Mouse (Mus musculus): ENCODE data around the gene Prkag2. TPM values are rescaled to one million over a fixed set of nuclear protein-coding genes. Genes with fewer than 3 reads are reported as not detected.

Prkag2 gene
- polyA plus RNA-seq (2017; shearing (Covaris generic)): 10 to 100 TPM; 18.9 to 27.2 (median 22.3) TPM

DNA sequence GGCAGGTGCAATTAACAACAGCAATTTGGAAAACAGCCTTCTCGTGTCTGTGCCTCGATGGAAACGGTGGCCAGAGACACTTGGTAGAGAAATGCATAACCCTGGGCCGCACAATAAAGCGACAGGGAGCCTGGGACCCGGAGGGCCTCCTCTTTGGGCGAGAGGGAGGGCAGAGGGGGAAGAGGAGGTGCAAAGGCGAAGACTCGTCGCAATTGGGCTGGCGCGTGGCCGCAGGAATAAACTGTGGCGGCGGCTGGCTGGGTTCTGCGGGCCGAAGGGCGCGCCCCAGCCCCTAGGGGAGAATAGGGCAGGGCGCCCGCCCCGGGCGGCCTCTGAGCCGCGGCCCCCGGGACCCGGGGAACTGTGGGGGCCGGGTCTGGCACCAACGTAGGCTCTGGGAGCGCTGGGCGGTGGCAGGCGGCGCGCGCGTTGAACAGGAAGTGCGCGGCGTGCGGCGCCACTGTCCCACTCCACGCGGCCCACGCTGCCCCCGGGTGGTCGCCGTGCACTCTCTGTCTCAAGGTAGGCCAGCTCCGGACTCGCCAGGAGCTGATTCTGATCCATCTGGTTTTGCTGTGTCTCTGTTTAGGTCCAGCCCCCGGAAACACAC, at the start of gene Prkag2:
TSS of gene Prkag2 (minus strand) at position 127 of the 610 bp plus-strand sequence.
- ATAC-seq: peak; percentile 77

DNA sequence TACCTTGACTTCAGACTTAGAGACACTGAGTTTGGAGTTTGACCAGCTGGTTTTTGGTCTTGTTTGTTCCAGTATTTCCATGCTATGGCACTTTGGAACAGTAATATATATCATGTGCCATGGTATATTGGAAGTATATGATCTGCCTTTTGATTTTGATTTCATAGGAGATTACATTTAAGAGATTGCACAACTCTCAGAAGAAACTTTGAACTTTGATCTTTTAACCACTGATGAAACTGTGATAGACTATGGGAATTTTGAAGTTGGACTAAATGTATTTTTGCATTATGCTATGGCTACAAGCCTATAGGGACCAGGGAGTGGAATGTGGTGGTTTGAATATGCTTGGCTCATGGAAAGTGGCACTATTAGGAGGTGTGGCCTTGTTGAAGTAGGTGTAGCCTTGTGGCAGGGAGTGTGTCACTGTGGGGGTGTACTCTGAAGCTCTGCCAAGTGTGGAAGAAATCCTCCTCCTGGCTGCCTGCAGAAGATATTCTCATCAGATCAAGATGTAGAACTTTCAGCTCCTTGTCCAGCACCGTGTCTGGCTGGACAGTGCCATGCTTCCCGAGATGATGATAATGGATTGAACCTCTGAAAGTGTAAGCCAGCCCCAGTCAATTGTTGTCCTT, 49.0 kb upstream of the Prkag2 start:
- no peak for ATAC-seq

DNA sequence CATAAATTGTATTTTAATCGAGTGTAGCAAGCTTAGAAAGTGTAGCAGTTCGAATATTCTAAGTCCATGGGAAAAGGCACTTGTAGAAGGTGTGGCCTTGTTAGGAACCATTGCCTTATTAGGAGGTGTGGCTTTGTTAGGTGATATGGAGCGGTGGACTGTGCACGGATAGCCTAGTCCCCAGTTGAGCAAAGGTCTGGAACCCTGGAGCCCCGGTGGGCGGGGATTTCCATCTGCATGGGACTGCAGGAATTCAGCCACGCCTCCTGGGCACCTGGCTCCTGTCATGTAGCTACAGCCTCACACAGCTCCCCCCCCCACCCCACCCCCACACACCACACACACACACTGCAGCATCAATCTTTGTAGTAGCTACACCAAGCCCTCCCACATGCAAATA, 46.3 kb upstream of the Prkag2 start:
- ATAC-seq: no peak

DNA sequence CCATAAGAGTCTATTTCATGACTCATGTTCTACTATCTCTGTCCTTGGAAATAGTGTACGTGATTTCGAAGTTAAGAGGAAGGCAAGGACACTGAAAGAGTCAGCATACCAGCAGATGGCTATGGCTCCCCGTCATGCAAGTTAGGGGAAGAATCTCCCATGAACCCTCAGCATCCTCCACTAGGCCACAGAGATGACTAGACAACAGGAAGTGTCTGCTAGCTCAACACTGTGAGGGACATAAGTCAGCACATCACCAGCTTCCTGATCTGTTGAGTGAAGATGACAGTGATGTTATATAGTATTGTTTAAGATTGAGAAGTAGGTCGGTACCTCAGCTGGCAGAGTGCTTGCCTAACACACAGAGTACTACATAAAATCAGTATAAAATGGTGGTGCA, 27.4 kb upstream of the Prkag2 start:
- peak; percentile 41 for ATAC-seq

DNA sequence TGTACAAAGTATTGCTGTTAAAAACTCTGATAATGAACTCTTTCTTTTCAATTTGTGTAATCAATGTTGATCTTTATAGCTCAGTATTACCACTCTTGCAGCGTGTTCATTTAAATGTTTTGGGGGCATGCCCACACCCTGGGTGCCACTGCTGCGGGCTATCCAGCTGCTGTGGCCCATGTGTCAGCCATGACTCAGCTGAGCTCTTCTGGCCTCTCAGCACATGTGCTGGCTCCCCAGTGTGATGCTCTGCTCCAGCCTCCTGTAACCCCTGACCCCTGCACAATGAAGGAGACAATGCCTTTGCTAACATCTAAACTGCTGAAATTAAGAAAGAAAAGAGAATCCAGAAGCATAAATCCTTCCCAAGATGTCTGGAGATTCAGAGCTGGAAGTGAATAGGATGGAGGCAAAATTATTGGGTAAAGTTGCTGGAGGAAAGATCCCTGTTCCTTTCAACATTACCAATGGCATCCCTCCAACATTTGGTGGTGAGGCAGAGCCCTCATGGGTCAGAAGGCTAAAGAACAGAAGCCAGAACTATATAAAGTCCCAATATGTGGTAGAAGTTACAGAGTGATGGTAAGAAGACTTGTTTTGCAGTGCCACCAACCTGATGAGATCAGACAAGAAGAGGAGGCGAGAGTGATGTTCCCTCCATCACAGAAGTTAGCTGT, 25.6 kb upstream of the Prkag2 start:
- no peak for ATAC-seq

DNA sequence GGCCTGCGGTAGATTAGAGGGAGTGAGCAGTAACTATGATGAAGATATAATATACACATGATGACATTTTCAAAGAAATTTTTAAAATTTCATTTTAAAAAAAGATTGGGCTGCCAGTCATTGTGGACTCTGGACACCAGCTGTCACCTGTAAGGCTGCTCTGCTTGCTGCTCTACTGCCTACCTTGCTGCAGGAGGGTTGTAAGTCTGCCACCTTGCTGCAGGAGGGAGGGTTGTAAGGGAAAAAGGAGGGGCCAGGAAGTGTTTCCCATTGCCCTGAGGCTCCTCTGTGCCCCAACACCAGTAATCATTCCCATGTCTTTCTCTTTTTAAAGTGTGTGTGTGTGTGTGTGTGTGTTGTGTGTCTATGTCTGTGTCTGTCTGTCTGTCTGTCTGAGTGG, 22.1 kb upstream of the Prkag2 start:
- no peak for ATAC-seq

DNA sequence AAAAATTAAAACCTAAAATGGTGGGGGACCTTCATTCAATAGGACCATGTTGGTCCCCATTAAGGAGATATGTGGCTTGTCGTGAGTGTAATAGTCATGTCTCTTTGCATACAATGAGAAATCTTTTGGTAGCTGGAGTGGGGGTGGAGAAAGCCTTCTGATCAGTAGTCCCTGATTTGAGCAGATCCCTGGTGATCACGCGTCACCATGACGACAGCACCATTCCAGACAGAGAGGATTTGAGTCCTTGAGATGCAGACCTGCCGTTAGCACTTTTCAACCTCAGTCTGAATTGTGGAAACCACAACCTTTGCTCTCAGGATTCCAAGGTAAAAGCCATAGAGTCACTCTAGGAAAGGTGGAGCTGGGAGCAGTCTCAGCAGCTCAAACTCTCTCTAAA, 18.7 kb upstream of the Prkag2 start:
- no peak for ATAC-seq

DNA sequence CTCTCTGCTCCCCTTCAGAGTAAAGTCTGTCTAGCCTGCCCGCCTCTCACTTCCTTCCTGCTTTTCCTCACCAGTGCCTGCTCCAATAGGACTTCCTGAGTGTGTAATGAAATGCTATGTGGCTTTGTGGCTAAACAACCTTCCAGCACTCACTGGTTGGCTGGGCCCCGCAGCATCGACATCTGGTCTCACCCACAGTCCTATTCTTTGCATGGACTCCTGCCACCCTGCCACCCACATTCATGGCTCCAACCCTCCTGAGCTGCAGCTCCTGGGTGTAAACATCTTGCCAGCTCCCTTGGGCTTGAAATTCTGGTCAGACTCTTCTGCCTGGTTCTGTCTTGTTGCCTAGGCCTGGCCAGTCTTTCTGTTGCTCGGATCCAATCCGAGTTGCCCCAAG, 15.6 kb upstream of the Prkag2 start:
- no peak for ATAC-seq

DNA sequence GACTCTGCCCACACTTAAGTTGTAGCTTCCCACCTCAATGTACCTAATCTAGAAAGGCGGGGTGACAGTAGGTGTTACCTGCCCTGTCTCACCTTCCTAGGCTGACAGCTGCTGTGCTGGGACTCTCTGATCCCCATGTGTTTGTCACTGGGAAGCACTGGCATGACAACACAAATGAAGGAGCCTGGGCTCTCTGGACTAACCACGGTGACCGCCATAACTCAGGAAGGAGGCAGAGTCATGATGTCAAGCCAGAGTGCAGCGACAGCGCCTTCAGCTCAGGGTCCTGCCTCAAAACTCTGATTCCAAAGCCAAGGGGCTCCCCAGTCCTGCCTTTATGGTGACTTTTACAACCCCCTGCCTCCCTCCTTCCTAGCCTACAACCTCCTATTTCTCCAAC, 14.8 kb upstream of the Prkag2 start:
- ATAC-seq: no peak

DNA sequence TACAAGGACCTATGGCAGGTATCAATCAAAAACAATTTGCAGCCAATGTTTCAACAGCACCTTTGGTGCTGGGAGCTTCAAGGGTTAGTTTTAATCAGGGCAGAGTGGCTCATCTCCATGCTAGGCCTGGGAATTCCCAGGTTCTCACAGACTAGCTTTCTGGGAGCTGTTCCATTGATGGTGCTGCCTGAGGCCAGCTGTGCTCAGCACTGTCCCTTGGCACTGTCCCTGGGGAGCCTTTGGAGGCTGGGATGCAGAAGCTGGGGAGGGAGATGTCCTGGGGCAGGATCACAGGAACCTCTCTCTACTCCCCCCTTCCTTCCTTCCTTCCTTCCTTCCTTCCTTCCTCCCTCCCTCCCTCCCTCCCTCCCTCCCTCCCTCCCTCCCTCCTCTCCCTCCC, 13.7 kb upstream of the Prkag2 start:
- no peak for ATAC-seq

DNA sequence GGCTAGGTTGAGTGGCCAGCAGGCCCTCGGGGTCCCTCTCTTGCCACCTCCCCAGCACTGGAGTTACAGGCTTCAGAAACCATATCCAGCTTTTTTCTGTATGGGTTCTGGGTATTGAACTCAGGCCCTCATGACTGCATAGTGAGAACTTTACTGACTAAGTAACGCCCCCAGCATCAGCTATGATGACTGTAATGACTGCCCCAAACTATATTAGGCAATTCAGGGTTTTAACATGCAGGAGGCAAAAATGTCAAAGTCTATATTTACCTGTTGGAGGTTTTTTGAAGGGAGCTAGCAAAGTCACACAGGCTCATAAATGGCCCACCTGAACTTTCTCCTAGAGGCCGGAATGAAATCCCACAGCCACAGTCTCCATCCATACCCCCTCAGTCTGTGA, 9.9 kb upstream of the Prkag2 start:
- ATAC-seq: no peak

DNA sequence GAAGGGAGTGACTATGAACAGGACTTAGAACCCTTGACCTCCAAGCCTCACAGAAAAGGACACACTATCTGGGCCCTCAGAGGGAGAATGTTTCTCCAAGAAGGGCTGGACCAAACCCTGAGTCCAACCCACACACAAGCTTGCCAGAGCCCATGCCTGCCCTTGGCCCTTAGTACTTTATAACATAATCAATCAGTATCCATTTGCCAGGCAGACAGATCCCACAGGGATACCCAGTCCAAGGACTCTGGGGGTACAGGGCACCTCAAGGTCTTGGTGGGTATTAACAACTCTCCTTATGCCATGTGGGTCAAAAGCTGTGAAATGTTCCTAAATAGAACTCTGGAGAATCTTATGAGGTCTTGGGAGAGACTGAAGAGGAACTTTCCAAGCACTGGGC, 5.3 kb upstream of the Prkag2 start:
- ATAC-seq: no peak

DNA sequence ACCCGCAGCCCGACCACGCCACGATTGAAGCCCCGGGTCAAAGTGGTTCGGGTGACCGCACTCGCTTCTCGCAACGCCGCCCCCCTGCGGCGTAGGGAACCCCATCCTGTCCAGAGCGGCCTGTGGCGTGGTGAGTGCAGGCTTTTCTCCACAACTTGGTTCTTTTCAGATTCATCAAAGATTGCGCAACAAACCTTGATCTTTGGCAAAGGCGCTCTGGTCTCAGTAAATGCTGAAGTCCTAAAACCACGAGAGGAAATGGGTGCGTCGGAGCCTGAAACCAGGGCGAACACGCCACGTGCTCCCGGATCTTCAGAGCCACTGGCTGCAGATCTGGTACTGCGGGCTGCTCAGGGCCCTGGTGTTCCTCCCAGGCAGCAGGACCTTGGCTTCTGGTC, 683 bp upstream of the Prkag2 start:
- ATAC-seq: peak; percentile 41

DNA sequence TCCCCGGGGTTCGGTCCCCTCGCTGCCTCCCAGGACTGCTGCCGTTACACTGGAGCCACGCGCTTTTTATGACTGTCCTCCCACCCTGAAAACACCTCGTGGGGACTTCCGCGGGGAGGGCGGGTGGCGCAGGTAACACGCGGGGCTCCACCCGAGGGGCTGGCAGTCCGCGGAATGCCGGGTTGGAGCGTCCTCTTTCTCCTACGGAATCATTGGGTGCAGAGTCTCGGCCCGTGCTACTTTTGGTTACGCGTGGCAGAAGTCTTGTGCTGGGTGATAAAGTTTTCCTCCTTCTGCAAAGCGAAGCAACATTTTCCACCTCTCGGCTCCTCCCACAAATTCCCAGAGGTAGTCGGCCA, 306 bp downstream of the Prkag2 start:
- ATAC-seq: peak; percentile 5

DNA sequence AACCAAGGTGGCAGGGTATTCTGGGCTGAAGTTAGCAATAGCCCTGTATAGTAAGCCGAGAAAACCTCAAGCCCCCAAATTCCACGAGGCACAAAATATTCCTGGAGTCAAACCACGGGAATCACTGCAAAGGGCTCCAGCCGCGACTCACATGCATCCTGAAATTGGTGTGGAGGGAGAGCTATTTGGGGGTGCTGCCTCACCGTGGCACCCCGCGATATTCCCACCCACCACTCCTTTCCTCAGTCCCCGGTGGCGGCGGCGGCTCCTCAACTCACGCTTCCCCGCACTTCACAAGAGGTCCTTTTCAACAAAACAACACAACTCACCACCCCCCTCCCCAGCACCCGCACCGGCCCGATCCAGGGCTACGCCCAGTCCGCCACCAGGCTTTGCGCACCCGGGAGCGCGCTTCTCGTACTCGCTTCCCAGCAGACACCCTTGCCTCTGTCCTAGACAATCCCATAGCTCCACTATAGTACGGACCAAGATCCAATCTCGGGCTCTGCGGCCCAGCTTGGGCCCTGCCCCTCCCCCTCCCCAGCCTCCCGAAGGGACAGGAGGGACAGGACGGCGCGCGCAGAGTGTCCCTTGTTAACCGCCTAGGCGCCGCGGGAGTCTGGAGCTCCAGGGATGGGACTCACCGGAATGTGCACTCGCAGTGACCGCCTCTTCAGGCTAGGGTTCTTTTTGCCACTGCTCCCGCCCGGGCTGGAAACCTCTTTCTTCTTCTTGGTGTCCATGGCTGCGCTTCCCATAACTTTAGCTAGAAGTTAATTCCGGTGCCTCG, 880 bp downstream of the Prkag2 start:
- ATAC-seq: no peak

DNA sequence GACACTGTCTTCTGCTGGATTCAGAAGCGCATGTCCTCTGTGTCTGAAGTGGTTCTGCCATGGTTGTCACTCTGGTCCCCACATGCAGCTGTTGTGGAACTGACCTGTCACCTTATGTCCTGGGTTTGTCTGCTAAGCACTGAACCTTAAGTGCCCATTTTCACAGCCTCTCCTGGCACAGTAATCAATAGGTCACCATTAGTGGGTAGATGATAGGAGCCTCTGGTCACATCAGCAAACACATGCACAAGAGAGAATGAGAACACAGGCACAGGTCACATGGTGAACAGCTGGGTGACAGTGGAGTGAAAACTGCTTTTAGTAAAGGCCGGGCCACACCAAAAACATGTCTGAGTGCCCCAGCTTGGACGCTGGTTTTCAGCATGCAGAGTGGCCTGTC, 2.6 kb downstream of the Prkag2 start:
- ATAC-seq: no peak

DNA sequence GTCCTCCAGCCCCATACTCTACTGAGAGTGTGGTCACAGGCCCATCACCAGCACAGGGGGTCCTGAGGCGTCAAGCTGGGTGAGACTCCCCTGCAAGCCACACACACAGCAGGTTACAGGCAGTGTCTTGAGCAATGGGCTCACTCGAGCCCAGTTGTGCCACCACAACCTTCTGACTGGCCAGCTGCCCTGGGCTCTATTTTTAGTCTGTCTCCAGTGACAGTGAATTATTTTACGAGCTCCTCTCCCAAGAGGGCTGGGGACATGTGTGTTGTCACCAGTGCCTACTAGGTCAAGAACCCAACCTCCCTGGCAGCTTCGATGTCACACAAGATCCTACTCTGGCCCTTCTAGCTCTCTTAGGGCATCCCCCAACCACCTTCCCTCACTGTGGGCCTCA, 4.0 kb downstream of the Prkag2 start:
- no peak for ATAC-seq

DNA sequence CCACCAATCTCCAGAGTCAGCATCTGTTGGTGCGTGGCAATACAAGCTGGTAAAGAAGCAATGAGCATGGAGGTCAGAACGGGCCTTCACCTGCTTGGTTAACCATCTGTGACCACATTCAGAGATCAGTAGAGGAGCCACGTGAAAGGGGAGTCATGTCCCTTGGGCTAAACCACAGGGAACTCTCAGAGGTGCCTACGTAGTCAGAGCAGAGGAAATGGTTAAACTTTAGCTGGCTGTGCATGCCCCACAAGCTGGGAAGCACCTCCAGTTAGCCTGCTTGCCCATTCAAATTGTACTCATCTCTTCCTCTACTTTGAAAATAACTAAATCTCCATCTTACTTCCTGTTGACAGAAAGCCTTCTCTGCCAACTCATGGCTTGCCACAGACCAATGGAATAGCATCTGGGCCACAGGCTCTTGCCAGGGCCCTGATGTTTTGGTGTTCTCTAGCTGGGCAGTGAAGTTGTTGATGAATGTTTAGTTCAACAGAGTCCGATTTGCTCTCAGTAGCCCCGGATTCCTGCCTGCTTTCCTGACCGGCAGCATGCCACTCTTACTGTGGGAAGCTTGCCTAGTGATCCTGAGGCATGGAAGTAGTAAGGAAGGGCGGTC, 7.7 kb downstream of the Prkag2 start:
- peak; percentile 76 for ATAC-seq

DNA sequence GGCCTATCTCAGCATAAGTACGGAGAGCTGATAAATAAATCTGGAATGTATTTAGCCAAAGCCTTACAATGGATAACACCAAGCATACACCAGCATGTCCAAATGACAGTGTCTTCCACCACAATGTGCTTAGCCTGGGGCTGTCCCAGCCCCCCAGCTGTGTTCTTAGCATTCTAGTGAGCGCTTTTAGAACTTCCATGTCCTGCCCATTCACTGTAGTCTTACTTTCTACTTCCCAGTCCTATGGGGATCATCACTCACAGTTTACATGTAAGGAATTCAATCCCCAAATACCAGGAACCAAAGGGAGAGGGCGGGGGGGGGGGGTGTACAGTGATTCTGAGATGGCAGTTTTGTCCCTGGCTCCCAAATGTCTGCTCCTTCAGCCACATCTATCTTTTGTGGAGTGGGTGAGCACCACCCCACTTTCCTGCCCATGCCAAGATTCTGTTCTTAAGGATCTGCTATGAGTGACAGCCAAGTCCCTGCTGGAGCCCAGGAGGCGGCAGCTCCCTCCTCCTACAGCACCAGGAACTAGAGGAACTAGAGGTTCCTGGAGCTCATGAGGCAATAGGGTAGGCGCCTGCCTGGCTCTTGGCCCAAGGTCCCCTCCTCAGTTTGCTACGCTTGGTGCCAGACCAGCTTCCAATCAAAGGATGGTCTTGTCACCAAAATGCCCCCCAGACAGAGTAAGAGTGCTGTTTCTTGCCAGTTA, 11.0 kb downstream of the Prkag2 start:
- ATAC-seq: no peak

DNA sequence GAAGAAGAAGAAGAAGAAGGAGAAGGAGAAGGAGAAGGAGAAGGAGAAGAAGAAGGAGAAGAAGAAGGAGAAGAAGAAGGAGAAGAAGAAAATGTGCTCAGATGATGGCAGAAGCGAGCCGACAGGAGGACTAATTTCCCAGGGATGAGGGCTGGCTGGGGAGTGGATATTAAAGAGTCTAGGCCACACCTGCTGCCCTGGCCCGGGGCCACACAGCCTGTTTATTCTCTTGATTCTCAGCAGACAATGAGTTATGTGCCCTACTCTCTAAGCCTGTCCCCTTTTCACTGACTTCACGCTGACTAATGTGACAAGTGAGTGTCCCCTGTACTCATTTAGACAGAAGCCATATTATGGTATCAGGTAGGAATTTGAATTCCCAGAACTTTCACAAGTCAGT, 11.8 kb downstream of the Prkag2 start:
- ATAC-seq: no peak

DNA sequence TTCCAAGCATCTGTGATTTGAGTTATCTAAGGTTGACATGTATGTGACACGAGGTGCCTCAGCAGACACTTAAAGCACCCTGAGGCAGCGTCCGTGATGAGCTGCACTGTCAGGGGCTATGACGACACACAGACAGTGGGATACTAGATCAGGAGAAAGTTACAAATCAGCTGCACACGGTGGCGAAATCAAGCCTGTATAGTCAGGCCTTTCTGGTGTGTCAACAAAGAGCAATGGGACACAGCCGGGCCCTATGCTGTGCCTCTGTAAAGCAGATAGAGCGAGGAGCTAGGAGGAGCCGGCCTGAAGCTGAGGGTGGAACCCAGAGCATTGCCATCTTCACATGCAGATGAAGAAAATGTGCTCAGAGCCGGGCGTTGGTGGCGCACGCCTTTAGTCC, 12.3 kb downstream of the Prkag2 start:
- ATAC-seq: no peak

DNA sequence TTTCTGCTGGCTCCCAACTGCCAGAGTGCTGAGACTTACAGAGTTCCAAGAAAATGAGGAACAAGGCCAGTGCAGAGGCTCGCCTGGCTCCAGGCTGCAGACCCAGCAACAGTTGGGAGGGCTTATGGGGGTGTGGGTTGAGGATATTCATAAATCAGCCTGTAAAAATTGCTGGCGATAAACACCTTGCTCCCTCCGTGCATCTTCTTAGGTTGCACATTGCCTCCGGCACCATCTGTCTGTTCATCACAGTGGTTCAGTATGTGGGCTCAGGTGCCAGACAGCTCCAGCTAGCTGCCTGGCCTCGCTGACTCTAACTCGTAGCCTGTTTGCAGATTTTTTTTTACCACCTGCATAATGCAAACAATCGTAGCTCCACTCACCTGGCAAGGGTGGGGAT, 13.4 kb downstream of the Prkag2 start:
- ATAC-seq: no peak

DNA sequence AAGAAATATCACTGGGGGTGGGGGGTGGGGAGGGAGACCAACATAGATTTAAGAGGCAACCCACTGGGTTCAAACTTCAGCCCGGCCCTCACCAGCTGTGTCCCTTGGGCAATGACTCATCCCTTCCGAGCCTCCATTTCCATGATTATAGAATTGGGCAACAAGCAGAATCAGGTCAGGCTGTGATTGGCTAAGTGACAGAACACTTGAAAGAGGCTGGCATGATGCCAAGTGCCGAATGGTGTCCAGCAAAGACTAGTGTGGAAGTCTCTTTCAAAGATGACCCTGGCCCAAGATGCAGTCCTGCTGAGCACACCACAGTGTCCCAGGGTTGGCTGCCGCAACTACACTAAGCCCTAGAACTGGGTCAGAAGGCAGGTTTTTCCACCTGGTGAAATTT, 14.2 kb downstream of the Prkag2 start:
- ATAC-seq: no peak

All from inflammation-experienced regulatory T-cells, adult 6 months (primary cell).